Mouse (Mus musculus) midbrain, postnatal 0 days (tissue): ENCODE measurements around the gene Ubr3. TPM values are rescaled to one million over a fixed set of nuclear protein-coding genes. Genes with fewer than 3 reads are reported as not detected.

ENCODE experiments used
- ATAC-seq: fragments of 200-750 bp; cut with Nextera tagmentation; 2 replicates; pipeline ENCODE4 v1.8.0; 2017; ENCODE audit warnings: moderate number of reproducible peaks, mild to moderate bottlenecking, moderate TSS enrichment, moderate library complexity; ENCODE audit not compliant: low FRiP score
- DNase-seq: peaks from one replicate; pipeline ENCODE4 v3.0.0-alpha.2; 2015; ENCODE audit warnings: low spot score
- H3K27ac ChIP-seq: fragments of 300-500 bp; sonication (generic); 2 replicates; pipeline ENCODE4 v1.5.1; 2014; ENCODE audit warnings: low read depth, mild to moderate bottlenecking, low read length, mixed read lengths
- H3K27me3 ChIP-seq: fragments of 300-500 bp; sonication (generic); 2 replicates; pipeline ENCODE4 v1.6.1; 2014; ENCODE audit warnings: low read length, control low read depth, mixed read lengths; ENCODE audit not compliant: insufficient read depth
- H3K36me3 ChIP-seq: fragments of 300-500 bp; sonication (generic); 2 replicates; pipeline ENCODE4 v1.6.1; 2014; ENCODE audit warnings: low read length, control low read depth, mixed read lengths; ENCODE audit not compliant: insufficient read depth
- H3K4me1 ChIP-seq: fragments of 300-500 bp; sonication (generic); 2 replicates; pipeline ENCODE4 v1.6.1; 2014; ENCODE audit warnings: mild to moderate bottlenecking, control low read depth, antibody characterized with exemption, low read length, mixed read lengths; ENCODE audit not compliant: insufficient read depth
- H3K4me2 ChIP-seq: fragments of 300-500 bp; sonication (generic); 2 replicates; pipeline ENCODE4 v1.6.1; 2014; ENCODE audit warnings: low read depth, mild to moderate bottlenecking, low read length, mixed read lengths; ENCODE audit not compliant: poor library complexity, severe bottlenecking
- H3K4me3 ChIP-seq: fragments of 300-500 bp; sonication (generic); 2 replicates; pipeline ENCODE4 v1.5.1; 2014; ENCODE audit warnings: low read depth, mild to moderate bottlenecking, low read length, moderate library complexity
- H3K9ac ChIP-seq: fragments of 300-500 bp; sonication (generic); replicated peaks from 2 replicates; pipeline ENCODE4 v1.6.1; 2014; ENCODE audit warnings: mild to moderate bottlenecking, low read length, moderate library complexity, mixed read lengths; ENCODE audit not compliant: poor library complexity, severe bottlenecking
- H3K9me3 ChIP-seq: fragments of 300-500 bp; sonication (generic); 2 replicates; pipeline ENCODE4 v1.6.1; 2016; ENCODE audit warnings: low read length, control low read depth
- CTCF ChIP-seq: IDR thresholded peaks from 2 replicates; pipeline ENCODE4 v1.5.1; 2016; ENCODE audit warnings: antibody characterized with exemption, mild to moderate bottlenecking
- WGBS: fragments of 180-500 bp; shearing (Covaris S2); extraction: QIAGEN DNeasy Blood & Tissue Kit; methylation state at CpG from one replicate; pipeline ENCODE4 v1.1.7; 2014; 5-methylcytosine and 5-hydroxymethylcytosine counted together
- polyA plus RNA-seq: library from polyadenylated mRNA; unstranded; fragments of >200 nt; fragmentation: Nextera tagmentation; extraction: Ambion mirVana; gene quantifications from 2 replicates; pipeline ENCODE4 v1.2.1, GENCODE M21; 2015
- total RNA-seq: library from RNA; depleted of rRNA; stranded (reverse); fragments of >200 nt; gene quantifications from 2 replicates; pipeline ENCODE4 v1.2.3, GENCODE M21; 2014

Ubr3 gene
- total and polyA plus RNA-seq, 2 experiments from 2014 or later, result 20.9 to 37.9 TPM

- Histone ChIP-seq H3K36me3 (no peaks in the 10 kb centered on the region), H3K4me1 (no peaks in the 10 kb centered on the region; the same call in 1 of the 2 replicates), H3K4me3 (peak within 1 kb of the TSS; percentile 100), H3K27ac (peak within 1 kb of the TSS; percentile 90), H3K27me3 (no peaks in the 10 kb centered on the region), H3K9ac (peak within 1 kb of the TSS; percentile 94), H3K4me2 (peak within 1 kb of the TSS; percentile 78), H3K9me3 (no peaks in the 10 kb centered on the region)
- ATAC-seq, result peak; percentile 98
- no peak for TF ChIP-seq CTCF
- WGBS, result under 1% methylated on average over 53 of the region's 66 CpGs
- DNase-seq, result peak; percentile 95
Measured at GRCm38 (mm10) chr2:69861485-69862091, 35.5 kb upstream of the Ubr3 start, which contains the start of gene Ssb. TSS of gene Ssb (plus strand) at chr2:69861562.

DNA sequence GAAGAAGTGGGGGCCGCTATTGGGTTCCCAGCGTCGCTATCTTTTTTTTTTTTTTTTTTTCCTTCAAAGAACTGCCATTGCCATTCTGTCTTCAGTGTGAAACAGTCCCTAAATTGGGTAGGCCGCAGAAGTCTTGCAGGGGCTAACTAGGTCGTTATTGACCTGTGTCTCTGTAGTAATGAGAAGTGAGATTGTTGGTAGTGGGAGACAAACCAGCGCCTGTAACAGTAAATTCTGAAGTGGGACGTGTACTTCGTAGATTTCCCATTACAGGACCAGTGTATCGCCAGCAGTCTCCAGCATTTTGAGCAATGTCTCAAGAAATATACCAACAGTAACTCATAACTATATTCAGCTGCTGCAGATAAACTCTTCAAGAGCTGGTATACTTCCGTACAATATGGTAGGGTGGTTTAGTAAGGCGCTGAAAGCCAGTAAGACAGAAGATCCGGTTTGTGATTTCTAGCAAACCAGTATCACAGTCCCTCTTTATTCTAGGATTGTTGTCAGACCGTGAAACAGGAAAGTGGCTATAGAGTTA is 34.9 kb upstream of the Ubr3 start:
- Histone ChIP-seq H3K4me3 (peak overlapping the region; percentile 100), H3K9ac (peak overlapping the region; percentile 94), H3K9me3 (no peaks in the 10 kb centered on the region), H3K27me3 (no peaks in the 10 kb centered on the region), H3K36me3 (no peaks in the 10 kb centered on the region; the same call in 1 of the 2 replicates), H3K4me2 (peak overlapping the region; percentile 78), H3K4me1 (no peaks in the 10 kb centered on the region; the same call in 1 of the 2 replicates), H3K27ac (peak overlapping the region; percentile 90)
- no peak for DNase-seq
- TF ChIP-seq CTCF, result no peak
- WGBS, result 4% methylated on average over 11 of the region's 13 CpGs
- peak; percentile 3; the same call in 1 of the 2 replicates for ATAC-seq

DNA sequence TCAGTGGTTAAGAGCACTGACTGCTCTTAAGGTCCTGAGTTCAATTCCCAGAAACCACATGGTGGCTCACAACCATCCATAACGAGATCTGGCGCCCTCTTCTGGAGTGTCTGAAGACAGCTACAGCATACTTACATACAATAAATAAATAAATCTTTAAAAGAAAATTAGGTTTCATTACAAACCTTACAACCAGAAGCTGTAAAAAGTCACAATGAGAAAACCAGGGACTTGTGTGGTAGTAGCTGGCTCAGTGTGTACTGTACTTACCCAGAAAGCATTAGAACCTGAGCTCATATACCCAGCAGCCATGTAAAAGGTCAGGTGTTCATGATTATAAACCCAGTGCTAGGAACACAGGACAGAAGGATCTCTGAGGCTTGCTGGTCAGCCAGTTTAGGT is 13.1 kb upstream of the Ubr3 start:
- Histone ChIP-seq H3K4me3 (no peak overlapping the region), H3K4me2 (no peak overlapping the region), H3K27me3 (no peaks in the 10 kb centered on the region), H3K27ac (no peak overlapping the region), H3K9ac (no peak overlapping the region), H3K9me3 (no peaks in the 10 kb centered on the region), H3K36me3 (no peaks in the 10 kb centered on the region), H3K4me1 (no peaks in the 10 kb centered on the region)
- ATAC-seq (no peak), DNase-seq (no peak)
- TF ChIP-seq CTCF, result peak; percentile 36; the same call in 1 of the 2 replicates
- 76% methylated on average over 2 of the region's 2 CpGs for WGBS

- peak overlapping the region; percentile 52 for H3K4me3 ChIP-seq
- WGBS, result 65% methylated on average over 6 of the region's 6 CpGs
- peak overlapping the region; percentile 62 for H3K4me2 ChIP-seq
- TF ChIP-seq CTCF, result no peak
- no peak overlapping the region for H3K27ac ChIP-seq
- ATAC-seq (no peak), DNase-seq (no peak)
- H3K4me1 ChIP-seq, result no peaks in the 10 kb centered on the region
- no peaks in the 10 kb centered on the region for H3K36me3 ChIP-seq
- H3K27me3 ChIP-seq, result no peaks in the 10 kb centered on the region
- no peaks in the 10 kb centered on the region for H3K9me3 ChIP-seq
- H3K9ac ChIP-seq, result no peak overlapping the region
Measured at GRCm38 (mm10) chr2:69884581-69884980, 12.5 kb upstream of the Ubr3 start.

DNA sequence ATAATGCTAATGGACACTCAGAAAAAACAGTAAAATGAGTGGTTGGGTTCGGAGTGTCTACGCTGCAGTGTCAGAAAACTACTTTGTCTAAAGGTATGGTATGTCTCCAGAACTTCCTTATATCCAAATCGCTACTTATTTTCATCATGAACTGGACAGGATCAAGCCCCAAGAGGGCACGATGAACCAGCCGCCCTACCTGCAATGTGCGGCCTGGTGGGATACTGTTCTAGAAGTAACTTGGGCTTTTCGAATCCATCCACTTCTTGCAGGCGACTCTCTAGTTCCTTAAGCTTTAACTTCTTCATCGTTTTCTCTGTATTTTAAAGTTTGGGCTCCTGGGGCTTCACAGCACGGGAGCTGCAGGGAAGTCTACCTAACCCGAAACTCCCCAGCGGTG is 12.0 kb upstream of the Ubr3 start:
- no peak for ATAC-seq
- WGBS, result 8% methylated on average over 12 of the region's 12 CpGs
- H3K36me3 ChIP-seq, result no peaks in the 10 kb centered on the region
- TF ChIP-seq CTCF, result no peak
- no peak for DNase-seq
- H3K4me2 ChIP-seq, result peak overlapping the region; percentile 62
- H3K9me3 ChIP-seq, result no peaks in the 10 kb centered on the region
- peak overlapping the region; percentile 52 for H3K4me3 ChIP-seq
- no peaks in the 10 kb centered on the region for H3K4me1 ChIP-seq
- H3K27me3 ChIP-seq, result no peaks in the 10 kb centered on the region
- H3K27ac ChIP-seq, result peak overlapping the region; percentile 70
- H3K9ac ChIP-seq, result peak overlapping the region; percentile 68
